Mouse (Mus musculus) hindbrain, embryonic 16.5 days (tissue): ENCODE data around the gene Crebbp. TPM values are rescaled to one million over a fixed set of nuclear protein-coding genes. Genes with fewer than 3 reads are reported as not detected.
"Not testable (repeated sequence)": the region's sequence is repeated elsewhere in the genome, so short reads cannot be mapped to it uniquely, and the experiment has no call there.

ENCODE experiments used
- ATAC-seq: fragments of 200-750 bp; cut with Nextera tagmentation; 2 replicates; pipeline ENCODE4 v1.8.0; 2017; ENCODE audit warnings: moderate TSS enrichment, moderate library complexity
- H3K27ac ChIP-seq: fragments of 300-500 bp; sonication (generic); 2 replicates; pipeline ENCODE4 v1.5.1; 2014; ENCODE audit warnings: low read depth, mild to moderate bottlenecking, control low read depth, low read length, moderate library complexity
- H3K27me3 ChIP-seq: fragments of 300-500 bp; sonication (generic); replicated peaks from 2 replicates; pipeline ENCODE4 v1.6.1; 2014; ENCODE audit warnings: low read length; ENCODE audit not compliant: control insufficient read depth, insufficient read depth
- H3K36me3 ChIP-seq: fragments of 300-500 bp; sonication (generic); 2 replicates; pipeline ENCODE4 v1.6.1; 2014; ENCODE audit warnings: mild to moderate bottlenecking, low read length, moderate library complexity, mixed read lengths; ENCODE audit not compliant: control insufficient read depth, insufficient read depth
- H3K4me1 ChIP-seq: fragments of 300-500 bp; sonication (generic); 2 replicates; pipeline ENCODE4 v1.6.1; 2014; ENCODE audit warnings: low read depth, low read length; ENCODE audit not compliant: control insufficient read depth, insufficient read depth
- H3K4me2 ChIP-seq: fragments of 300-500 bp; sonication (generic); 2 replicates; pipeline ENCODE4 v1.6.1; 2014; ENCODE audit warnings: mild to moderate bottlenecking, low read length, control low read depth, moderate library complexity
- H3K4me3 ChIP-seq: fragments of 300-500 bp; sonication (generic); 2 replicates; pipeline ENCODE4 v1.5.1; 2014; ENCODE audit warnings: mild to moderate bottlenecking, low read length, control low read depth, moderate library complexity
- H3K9ac ChIP-seq: fragments of 300-500 bp; sonication (generic); 2 replicates; pipeline ENCODE4 v1.6.1; 2014; ENCODE audit warnings: low read depth, mild to moderate bottlenecking, control low read depth, low read length, moderate library complexity
- H3K9me3 ChIP-seq: fragments of 300-500 bp; sonication (generic); 2 replicates; pipeline ENCODE4 v1.6.1; 2014; ENCODE audit warnings: mild to moderate bottlenecking, low read length, moderate library complexity; ENCODE audit not compliant: control insufficient read depth
- WGBS: fragments of 180-500 bp; shearing (Covaris S2); extraction: QIAGEN DNeasy Blood & Tissue Kit; methylation state at CpG from one replicate; pipeline ENCODE4 v1.1.7; 2014; 5-methylcytosine and 5-hydroxymethylcytosine counted together
- polyA plus RNA-seq: library from polyadenylated mRNA; unstranded; fragments of >200 nt; fragmentation: Nextera tagmentation; extraction: Ambion mirVana; gene quantifications from 2 replicates; pipeline ENCODE4 v1.2.1, GENCODE M21; 2015

Gene Crebbp
- polyA plus RNA-seq, 1 experiment from 2014 or later: 30.7 TPM

- H3K4me1 ChIP-seq: peaks cover 12% of the 10 kb centered on the region
- not testable (repeated sequence) for H3K36me3 ChIP-seq, H3K27ac ChIP-seq, H3K9me3 ChIP-seq, ATAC-seq, H3K27me3 ChIP-seq, H3K9ac ChIP-seq
- H3K4me3 ChIP-seq: peak overlapping the region; percentile 95; the same call in 1 of the 2 replicates
- H3K4me2 ChIP-seq: peak overlapping the region; percentile 70
- WGBS: 73% methylated on average over 10 of the region's 10 CpGs
Observed at GRCm38 (mm10) chr16:4078302-4078701, 135.5 kb downstream of the Crebbp start.

DNA sequence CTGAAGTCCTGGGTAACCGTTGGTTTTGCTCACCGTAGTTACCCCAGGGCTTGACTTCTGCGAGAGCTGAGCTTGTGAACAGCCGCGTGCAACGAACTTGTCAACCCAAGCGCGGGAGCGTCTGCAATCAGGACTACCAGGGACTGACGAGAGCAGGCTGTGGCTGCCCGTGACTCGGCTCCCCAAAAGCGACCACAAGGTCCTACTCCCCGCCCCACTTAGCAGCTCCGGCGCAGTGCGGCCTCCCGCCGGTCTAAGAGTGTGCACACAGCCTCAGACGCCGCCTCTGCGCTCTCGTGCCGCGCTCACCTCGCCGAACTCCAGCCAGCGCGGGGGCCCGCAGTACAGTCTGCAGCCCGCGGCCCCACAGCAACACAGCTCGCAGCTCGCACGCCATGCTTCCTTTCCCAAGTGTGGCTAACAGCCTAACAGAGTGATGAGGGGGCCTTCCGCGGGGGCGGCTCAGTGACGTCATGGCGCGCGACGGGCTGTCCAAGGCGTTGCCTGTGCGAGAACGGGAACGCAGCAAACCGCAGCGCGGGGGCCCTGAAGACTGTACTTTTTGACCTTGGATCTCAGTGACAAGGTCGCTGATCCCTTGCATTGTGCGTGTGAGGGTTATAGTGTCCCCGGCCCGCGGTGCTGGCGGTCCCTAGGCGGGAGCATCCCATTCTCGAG, 136.3 kb downstream of the Crebbp start, which contains the start of gene Trap1:
Trap1 (minus strand) TSS at position 444 of the 678 bp plus-strand sequence.
- Histone ChIP-seq H3K9ac (peak within 1 kb of the TSS; percentile 84), H3K4me3 (peak within 1 kb of the TSS; percentile 95), H3K27ac (peak within 1 kb of the TSS; percentile 92), H3K9me3 (no peaks in the 10 kb centered on the region), H3K27me3 (no peaks in the 10 kb centered on the region), H3K36me3 (peaks cover 2% of the 10 kb centered on the region; the same call in 1 of the 2 replicates), H3K4me2 (peak within 1 kb of the TSS; percentile 70), H3K4me1 (peaks cover 12% of the 10 kb centered on the region)
- ATAC-seq: peak; percentile 98
- under 1% methylated on average over 58 of the region's 58 CpGs for WGBS

- Histone ChIP-seq H3K9me3 (no peaks in the 10 kb centered on the region), H3K27me3 (no peaks in the 10 kb centered on the region), H3K9ac (no peak overlapping the region), H3K36me3 (no peaks in the 10 kb centered on the region), H3K4me2 (no peak overlapping the region), H3K4me1 (peaks cover 12% of the 10 kb centered on the region), H3K4me3 (no peak overlapping the region), H3K27ac (no peak overlapping the region)
- no peak for ATAC-seq
- WGBS: 88% methylated on average over 3 of the region's 3 CpGs
Observed at GRCm38 (mm10) chr16:4074836-4075235, 139.0 kb downstream of the Crebbp start.

DNA sequence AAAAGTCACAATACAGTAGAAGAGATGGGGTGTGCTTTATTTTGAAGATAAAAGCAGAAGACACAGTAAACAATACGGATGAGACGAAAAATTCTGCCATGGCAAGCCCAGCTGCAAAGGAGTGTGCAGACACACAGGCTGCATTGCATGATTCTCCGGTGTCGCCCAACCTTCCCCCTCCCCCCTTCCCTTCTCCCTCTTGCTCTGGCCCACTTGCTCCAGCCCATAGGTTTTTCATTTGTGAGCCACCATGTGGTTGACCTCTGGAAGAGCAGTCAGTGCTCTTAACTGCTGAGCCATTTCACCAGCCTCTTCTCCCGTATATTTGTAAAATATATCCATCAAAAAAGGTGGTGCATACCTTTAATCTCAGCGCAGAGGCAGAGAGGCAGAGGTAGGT, 139.5 kb downstream of the Crebbp start:
- Histone ChIP-seq H3K9ac (no peak overlapping the region), H3K27me3 (no peaks in the 10 kb centered on the region), H3K36me3 (no peaks in the 10 kb centered on the region), H3K4me3 (no peak overlapping the region), H3K4me2 (no peak overlapping the region), H3K4me1 (peaks cover 12% of the 10 kb centered on the region), H3K9me3 (no peaks in the 10 kb centered on the region), H3K27ac (no peak overlapping the region)
- no peak for ATAC-seq
- 68% methylated on average over 6 of the region's 6 CpGs for WGBS

GRCm38 (mm10) chr16:4068588-4068987, 145.2 kb downstream of the Crebbp start:
- Histone ChIP-seq H3K27ac (no peak overlapping the region), H3K27me3 (no peaks in the 10 kb centered on the region), H3K4me1 (no peaks in the 10 kb centered on the region), H3K4me2 (no peak overlapping the region), H3K9me3 (no peaks in the 10 kb centered on the region), H3K36me3 (peaks cover 22% of the 10 kb centered on the region), H3K4me3 (no peak overlapping the region), H3K9ac (no peak overlapping the region)
- WGBS: 58% methylated on average over 8 of the region's 8 CpGs
- ATAC-seq: no peak

DNA sequence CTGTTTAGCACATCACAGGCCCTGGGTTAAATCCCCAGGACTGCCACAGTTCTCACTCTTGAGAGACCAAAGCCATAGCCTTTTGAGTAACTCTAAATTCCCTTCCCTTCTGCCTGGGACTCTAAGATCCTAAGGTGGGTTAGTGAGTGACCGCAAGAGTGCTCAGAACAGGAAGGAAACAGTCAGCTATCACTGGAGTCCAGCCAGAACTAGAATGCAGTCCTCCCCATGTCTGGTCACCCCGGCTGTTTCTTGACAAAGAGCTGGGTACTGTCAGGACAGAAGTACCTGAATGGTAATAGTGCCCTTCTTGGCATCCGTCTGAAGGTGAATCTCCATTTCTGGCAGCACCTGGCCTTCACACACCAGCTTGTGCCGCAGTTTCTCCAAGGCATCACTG, 148.9 kb downstream of the Crebbp start:
- WGBS: 95% methylated on average over 4 of the region's 4 CpGs

GRCm38 (mm10) chr16:4053811-4054210, 160.0 kb downstream of the Crebbp start:
- no peak overlapping the region for H3K27ac ChIP-seq
- peaks cover 52% of the 10 kb centered on the region for H3K36me3 ChIP-seq
- H3K4me2 ChIP-seq: no peak overlapping the region
- H3K4me3 ChIP-seq: no peak overlapping the region
- H3K9ac ChIP-seq: no peak overlapping the region
- no peaks in the 10 kb centered on the region for H3K4me1 ChIP-seq
- ATAC-seq: no peak
- no peaks in the 10 kb centered on the region for H3K27me3 ChIP-seq
- WGBS: 86% methylated on average over 3 of the region's 3 CpGs
- no peaks in the 10 kb centered on the region for H3K9me3 ChIP-seq

More for the DNA sequence above, 148.9 kb downstream of the Crebbp start:
- Histone ChIP-seq H3K4me1 (no peaks in the 10 kb centered on the region), H3K27ac (no peak overlapping the region), H3K36me3 (peaks cover 37% of the 10 kb centered on the region), H3K9ac (no peak overlapping the region), H3K9me3 (no peaks in the 10 kb centered on the region), H3K4me3 (no peak overlapping the region), H3K4me2 (no peak overlapping the region), H3K27me3 (no peaks in the 10 kb centered on the region)
- ATAC-seq: no peak

GRCm38 (mm10) chr16:4052601-4053000, 161.2 kb downstream of the Crebbp start:
- ATAC-seq: no peak
- no peaks in the 10 kb centered on the region for H3K27me3 ChIP-seq
- H3K9me3 ChIP-seq: no peaks in the 10 kb centered on the region
- H3K27ac ChIP-seq: no peak overlapping the region
- no peak overlapping the region for H3K9ac ChIP-seq
- 93% methylated on average over 4 of the region's 4 CpGs for WGBS
- no peaks in the 10 kb centered on the region for H3K4me1 ChIP-seq
- no peak overlapping the region for H3K4me2 ChIP-seq
- H3K4me3 ChIP-seq: no peak overlapping the region
- H3K36me3 ChIP-seq: peaks cover 46% of the 10 kb centered on the region

- Histone ChIP-seq H3K4me1 (no peaks in the 10 kb centered on the region), H3K9me3 (no peaks in the 10 kb centered on the region), H3K27ac (no peak overlapping the region), H3K27me3 (no peaks in the 10 kb centered on the region), H3K9ac (no peak overlapping the region), H3K4me2 (no peak overlapping the region), H3K36me3 (peaks cover 30% of the 10 kb centered on the region), H3K4me3 (no peak overlapping the region)
- WGBS: 74% methylated on average over 4 of the region's 4 CpGs
- ATAC-seq: no peak
Observed at GRCm38 (mm10) chr16:4045524-4045923, 168.3 kb downstream of the Crebbp start.
